Mouse (Mus musculus): Measurements from ENCODE around the gene Gpr161.

- TF ChIP-seq EP300 (IDR thresholded peaks at IDR 0.05; ENCODE audit: low read depth) (no peak), CTCF (IDR thresholded peaks at IDR 0.05; ENCODE audit: low read depth) (no peak)
These were observed 75.4 kb downstream of the Gpr161 start for GRCm38 (mm10) chr1:165370990-165371389.

Data from liver, embryonic 14.5 days (tissue).